Mouse (Mus musculus) layer of hippocampus, postnatal 14 days (tissue): ENCODE data around the gene Slc9a2. TPM values are rescaled to one million over a fixed set of nuclear protein-coding genes. Genes with fewer than 3 reads are reported as not detected.
"Not testable (repeated sequence)": the region's sequence is repeated elsewhere in the genome, so short reads cannot be mapped to it uniquely, and the experiment has no call there.

Experiments
- DNase-seq, 2 experiments: peaks; one replicate each; pipeline ENCODE4 v3.0.0; 2021 to 2022; ENCODE audit warnings: low spot score in 2 of 2, mixed read lengths in 1 of 2
- total RNA-seq, 2 experiments: library from RNA; stranded (reverse); gene quantifications; 2 replicates each; pipeline ENCODE4 v1.2.3; 2021

Gene Slc9a2
- total RNA-seq, 2 experiments from 2014 or later: 20.0 to 22.1 TPM

GRCm38 (mm10) chr1:40696436-40696835 lies 16.1 kb downstream of the Slc9a2 start:
- DNase-seq: no peak

DNA sequence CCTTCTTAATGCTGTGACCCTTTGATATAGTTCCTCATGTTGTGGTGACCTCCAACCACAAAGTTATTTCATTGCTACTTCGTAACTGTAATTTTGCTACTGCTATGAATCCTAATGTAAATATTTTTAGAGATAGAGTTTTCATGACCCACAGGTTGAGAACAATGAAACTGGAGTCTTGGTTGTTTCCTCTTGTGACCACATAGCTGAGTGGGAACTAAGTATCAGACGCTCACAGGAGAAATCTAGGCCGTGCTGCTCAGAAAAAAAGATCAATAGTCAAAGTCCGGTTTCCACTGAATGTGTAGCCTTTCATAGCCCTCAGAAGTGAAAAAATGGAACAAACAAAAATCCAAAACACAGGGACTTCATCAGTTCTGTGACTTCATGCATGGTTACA lies 24.7 kb downstream of the Slc9a2 start:
- DNase-seq: no peak

GRCm38 (mm10) chr1:40714950-40715349 lies 34.6 kb downstream of the Slc9a2 start:
- no peak for DNase-seq

DNA sequence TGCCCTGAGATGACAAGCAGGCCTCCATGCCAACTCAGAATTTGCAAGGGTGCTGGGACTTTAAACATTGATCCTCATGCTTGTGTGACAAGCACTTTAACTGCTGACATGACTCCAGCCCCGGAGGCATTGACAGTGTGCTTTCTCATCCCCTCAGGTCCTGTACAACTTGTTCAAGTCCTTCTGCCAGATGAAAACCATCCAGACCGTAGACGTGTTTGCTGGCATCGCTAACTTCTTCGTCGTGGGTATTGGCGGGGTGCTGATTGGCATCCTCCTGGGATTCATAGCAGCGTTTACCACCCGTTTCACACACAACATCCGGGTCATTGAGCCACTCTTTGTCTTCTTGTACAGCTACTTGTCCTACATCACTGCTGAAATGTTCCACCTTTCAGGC lies 45.7 kb downstream of the Slc9a2 start:
- no peak for DNase-seq

DNA sequence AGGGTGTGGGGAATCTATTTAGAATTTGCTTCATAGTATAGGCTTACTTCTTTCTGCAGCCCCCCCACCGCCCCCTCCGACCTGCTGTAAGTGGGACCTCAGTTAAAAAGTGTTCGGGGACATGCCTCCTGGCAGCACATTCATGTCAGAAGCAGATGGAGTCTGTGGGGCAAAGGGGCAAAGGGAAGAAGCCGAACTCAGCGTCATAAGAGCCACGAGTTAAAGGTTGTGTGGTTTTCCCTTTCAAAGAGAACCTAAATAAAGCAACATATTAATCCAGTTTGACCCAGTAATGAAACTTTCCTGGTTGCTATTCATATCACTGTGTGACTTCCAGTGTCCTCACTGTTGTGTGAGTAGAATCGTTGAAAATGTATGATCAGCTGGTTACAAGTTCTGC lies 47.0 kb downstream of the Slc9a2 start:
- DNase-seq: no peak

GRCm38 (mm10) chr1:40728636-40729035 lies 48.3 kb downstream of the Slc9a2 start:
- DNase-seq: no peak

DNA sequence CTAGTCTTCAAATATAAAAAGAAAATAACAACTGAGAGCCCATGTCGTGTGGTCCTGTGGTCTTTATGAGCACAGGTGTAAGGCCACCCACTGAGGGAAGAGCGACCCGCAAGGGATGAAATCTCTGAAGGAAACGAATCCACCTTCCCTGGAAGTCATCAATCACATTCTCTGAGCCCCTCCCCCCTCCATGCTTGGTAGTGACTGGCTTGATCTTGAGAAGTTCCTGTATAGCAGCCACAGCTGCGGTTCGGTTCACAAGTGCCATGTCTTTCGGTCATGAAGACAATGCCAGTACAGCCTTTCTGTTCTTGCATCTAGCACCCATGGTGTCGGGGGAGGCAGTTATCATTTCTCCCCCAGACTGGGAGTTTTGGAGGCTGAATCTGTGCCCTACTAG lies 57.3 kb downstream of the Slc9a2 start:
- no peak for DNase-seq

GRCm38 (mm10) chr1:40738246-40738645 lies 57.9 kb downstream of the Slc9a2 start:
- not testable (repeated sequence) for DNase-seq

DNA sequence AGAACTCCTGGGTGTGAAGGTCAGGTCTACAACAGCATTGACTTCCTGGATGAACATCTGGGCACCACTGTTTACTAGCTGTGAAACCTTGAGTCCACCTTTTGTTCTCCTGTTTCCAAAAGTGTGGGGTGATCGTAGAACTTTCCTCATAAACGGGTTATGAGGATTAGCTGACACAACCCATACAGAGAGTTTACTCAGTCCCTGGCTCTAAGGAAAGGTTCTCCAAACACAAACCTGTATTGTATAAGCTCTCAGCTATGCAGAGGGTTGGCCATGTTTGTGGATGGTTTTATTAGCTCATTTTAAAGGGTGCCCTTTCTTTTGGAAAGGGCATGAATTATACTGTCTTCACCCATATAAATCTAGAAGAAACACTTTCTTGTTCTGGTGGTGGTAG lies 60.4 kb downstream of the Slc9a2 start:
- DNase-seq: no peak

GRCm38 (mm10) chr1:40746089-40746488 lies 65.7 kb downstream of the Slc9a2 start:
- DNase-seq: no peak

DNA sequence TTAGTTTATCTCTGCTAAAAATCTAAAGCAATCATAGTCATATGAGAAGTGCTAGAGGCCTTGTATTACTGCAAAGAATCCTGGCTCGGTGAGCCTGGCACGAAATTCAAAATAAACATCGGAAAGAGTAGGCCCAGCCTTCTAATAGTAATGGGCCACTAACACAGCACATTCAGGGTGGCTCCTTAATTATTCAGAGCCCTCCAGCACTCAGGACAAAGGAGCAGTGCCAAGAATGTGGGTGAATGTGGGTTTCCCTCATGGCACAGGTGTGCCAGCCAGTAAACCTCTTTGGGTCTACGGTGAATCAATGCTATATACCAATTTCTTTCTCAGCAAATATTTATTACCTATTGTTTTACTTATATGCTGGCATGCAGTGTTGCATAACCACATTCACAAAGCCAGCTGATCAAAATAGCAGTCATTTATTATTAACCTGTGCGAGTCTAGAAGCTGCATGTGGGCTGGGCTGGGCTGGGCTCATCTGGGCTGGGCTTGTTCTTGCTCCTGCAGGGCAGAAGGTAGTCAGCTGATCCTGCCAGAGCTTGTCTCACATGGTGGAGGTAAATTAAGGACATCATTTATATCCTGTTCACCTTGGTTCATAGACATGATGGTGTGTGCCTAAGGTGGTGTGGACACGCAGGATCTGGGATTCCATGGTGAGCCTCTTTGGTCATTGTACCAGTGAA lies 79.5 kb downstream of the Slc9a2 start:
- DNase-seq: no peak

DNA sequence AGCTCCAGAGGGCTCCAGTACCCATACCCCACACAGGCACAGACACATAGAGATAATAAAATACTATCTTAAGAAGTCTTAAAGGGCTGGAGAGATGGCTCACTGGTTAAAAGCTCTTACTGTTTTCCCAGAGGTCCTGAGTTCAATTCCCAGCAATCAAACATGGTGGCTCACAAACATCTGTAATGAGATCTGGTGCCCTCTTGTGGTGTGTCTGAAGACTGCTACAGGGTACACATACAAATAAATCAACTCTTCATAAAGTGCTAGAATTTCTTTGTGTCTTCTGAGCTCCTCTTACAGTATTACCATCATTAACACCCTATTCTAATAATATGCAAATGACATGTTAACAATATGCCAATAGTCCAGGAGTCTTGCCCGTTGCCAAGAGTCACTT lies 83.7 kb downstream of the Slc9a2 start:
- no peak for DNase-seq

GRCm38 (mm10) chr1:40764701-40765275 lies 84.4 kb downstream of the Slc9a2 start:
- DNase-seq: no peak

DNA sequence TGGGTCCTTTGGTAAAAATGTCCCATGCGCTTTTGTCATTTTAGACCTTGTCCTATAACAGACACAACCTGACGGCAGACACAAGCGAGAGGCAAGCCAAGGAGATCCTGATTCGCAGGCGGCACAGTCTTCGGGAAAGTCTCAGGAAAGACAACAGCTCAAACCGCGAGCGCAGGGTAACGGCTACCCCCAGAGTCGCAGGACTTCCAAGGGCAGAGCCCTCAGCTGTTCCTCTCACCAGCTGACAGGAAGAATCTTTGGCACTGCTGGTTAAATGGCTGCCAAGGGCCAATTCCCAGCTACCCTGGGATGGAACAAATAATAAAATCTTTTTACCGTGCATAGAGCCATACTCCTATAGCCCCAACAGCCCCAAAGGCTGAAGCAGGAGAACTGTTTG lies 85.1 kb downstream of the Slc9a2 start:
- no peak for DNase-seq

- DNase-seq: no peak
Measured at GRCm38 (mm10) chr1:40767588-40767987, 87.2 kb downstream of the Slc9a2 start.

- DNase-seq: peak; percentile 37 to 38
Measured at GRCm38 (mm10) chr1:40768606-40769005, 88.2 kb downstream of the Slc9a2 start.

DNA sequence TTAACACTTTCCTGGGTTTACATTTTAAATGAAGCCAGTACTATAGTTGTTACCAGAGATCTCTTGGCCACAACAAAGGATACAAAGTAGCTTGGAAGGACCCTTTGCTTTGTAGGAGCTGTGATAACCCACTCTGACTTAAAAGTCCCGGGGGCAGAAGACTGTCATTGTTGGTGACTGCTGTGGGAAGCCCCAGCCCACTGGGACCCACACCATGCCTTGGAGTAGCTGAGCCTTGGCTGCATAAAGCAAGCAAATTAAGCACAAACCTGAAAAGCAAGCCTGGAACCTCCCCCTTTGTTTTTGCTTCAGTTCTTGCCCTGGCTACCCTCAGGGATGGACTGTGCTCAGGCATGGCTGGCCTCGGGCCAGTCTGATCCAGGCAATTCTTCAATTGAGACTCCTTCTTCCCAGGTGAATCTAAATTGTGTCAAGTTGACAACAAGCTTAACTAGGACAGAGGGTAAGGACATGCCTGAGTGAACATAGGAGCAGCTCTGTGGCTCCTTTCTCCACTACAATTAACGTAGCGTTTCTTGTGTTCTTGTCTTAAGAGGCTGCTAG lies 89.0 kb downstream of the Slc9a2 start:
- no peak for DNase-seq

DNA sequence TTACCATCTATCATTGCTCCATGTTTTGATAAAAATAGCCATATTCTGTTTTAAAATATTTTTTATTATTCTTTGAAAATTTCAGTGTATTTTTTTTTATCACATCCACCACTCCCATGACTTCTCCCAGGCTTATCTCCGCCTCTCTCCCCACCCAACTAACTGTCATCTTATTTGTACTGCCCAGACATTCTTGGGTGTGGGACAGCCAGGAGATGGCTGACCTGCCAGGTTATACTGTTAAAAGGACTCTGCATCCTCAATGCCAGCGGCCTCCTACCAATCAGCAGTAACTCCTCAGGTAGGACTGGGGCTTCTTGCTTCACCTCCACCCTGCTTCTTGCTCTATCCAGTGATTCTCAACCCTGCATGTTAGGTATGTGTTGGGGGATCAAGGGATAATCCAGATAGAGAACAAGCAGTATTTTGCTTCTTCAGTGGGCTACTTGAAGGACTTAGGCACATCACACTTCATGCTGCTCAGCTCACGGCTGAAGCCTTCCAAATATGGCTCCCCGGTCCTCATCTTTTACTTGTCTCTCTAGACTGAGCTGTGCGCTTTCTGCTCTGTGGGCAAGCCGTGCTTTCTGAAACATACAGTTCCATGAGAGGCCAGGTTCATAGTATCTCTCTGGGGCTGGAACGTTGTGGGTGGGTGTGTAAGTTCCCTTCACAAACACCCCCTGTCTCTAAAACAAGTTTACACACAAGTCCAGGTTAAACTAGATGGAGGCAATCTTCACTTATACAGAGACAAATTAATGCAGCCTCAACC lies 91.0 kb downstream of the Slc9a2 start:
- DNase-seq: no peak

DNA sequence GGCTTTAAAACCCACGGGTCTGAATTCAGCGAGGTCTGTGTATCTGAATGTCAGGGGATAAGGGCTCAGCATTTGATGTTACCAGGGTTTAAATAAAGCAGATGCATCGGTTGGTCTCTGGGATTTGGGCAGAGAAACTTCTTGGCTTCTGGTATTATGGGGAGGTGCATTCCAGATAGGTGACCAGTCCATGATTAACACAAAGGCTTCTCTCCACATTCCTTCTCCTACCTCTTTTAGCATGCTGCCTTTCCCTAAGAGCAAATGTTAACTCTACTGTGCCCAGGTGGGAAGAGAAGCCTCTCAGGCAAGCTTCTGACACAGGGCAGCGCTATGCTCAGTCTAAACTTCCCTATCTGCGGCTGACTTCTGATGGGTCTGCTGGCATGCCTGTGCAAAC lies 92.9 kb downstream of the Slc9a2 start:
- no peak for DNase-seq

DNA sequence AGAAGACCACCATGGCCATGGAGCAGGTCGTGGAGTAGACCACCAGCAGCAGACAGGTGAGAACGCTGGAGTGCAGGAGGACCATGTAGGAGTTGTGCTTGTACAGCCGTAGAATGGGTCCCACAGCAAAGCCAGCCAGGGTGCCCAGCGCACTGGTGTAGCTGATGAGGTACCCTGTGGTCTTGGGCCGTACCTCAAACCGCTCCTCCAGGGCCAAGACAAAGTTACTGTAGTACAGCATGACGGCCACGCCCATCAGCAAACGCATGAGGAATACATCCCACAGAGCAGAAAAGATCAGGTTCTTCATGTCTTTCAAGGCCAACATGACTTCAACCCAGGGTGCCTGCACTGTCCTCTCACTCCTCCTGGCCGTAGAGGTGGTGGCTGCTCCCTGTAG lies 93.7 kb downstream of the Slc9a2 start:
- no peak for DNase-seq

- no peak for DNase-seq
Measured at GRCm38 (mm10) chr1:40776102-40776501, 95.7 kb downstream of the Slc9a2 start.

GRCm38 (mm10) chr1:40776763-40777162 lies 96.4 kb downstream of the Slc9a2 start:
- no peak for DNase-seq
